Mouse (Mus musculus) erythroblast, embryonic 14.5 days (primary cell): ENCODE measurements around the gene Tmem211.

Source experiments
- GATA1 ChIP-seq: IDR thresholded peaks from 2 replicates; pipeline ENCODE4 v1.6.1; 2012; ENCODE audit warnings: low read length, inconsistent platforms, mixed read lengths
- TAL1 ChIP-seq: IDR thresholded peaks from 3 replicates; pipeline ENCODE4 v1.6.1; 2012; ENCODE audit warnings: low read length, inconsistent platforms, mixed read lengths

DNA sequence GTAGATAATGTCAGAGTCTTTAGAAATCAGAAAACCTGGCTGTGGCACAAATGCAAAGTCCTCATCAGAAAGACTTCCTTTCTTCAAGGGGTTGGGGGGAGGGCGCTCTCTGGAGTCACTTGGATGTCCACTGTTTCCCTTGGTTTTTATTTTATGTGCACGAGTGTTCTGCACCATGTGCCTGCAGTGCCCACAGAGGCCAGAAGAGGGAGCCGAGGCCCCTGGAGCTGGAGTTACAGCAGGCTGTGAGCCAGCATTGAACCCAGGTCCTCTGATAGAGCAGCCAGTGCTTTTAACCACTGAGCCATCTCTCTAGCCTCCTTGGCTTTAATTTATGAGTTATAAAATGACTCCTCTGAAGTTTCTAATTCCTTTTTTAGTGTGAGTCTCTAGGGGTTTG is 43.3 kb downstream of the Tmem211 start:
- TF ChIP-seq TAL1 (no peak), GATA1 (no peak)
